Mouse (Mus musculus): ENCODE measurements at regions not wholly inside any gene's neighbourhood (a gene's known extent, or its start where the extent isn't known, plus 50 kb on each side); places are given as distances from the start of the nearest gene placed in this dataset.

GRCm38 (mm10) chr13:90371415-90372150 lies 282.2 kb upstream of the Xrcc4 start:
- DNase-seq = no peak

GRCm38 (mm10) chr13:90370746-90371414 lies 281.5 kb upstream of the Xrcc4 start:
- DNase-seq = no peak

DNA sequence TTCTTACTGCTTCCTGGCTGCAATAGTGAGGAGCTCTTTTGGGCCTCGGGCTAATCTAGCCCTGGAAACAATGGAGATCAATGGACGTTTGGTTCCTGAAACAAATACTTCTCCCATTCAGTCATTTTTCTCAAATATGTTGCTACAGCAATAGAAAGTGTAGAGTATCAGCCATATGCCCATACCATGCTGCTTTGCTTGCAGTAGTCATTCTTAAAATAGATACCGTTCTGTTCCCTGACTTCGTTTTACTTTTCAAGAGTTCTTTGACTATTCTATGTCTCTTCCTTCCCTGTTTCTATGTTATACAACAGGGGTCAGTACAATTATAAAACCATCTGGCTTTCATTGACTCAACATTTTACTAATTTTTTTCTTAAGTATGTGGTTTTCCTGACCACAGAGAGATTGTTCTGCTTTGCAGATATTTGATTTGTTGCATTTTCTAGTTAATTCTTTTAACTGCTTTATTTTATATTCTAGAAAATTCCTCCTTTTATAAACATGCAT lies 275.2 kb upstream of the Xrcc4 start:
- DNase-seq = no peak

DNA sequence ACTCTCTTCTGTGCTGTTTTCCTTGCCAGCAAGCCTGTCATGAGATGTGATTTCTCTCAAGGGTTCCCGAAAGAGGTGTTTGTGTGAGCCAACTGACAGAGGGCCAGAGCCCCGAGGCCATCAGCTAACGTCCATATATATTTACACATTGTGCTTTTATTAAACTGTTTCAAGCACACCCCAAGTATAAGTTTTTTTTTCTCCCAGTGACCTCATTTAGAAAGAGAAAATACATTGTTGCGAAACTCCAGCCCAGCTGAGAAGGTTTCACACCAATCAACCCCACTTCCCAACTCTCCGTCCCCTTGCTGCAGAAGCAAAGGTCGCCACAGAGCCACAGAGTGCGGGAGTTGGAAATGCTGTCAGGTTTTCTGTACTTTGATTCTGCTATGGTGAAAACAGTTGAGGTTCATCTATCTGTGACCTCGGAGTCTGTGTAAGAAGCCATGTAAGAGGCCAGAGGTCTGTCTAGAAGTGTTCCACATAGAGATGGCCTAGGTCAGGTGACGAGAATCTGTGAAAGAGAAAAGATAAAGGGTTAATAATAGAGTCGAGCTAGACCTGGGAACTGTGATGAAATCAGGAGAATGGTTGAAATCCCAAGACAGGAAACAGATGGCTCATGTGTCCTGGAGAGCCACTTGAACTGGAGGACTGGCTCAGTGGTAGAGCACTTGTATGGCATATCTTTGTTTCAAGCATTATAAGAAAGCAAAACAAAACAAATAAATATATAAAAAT lies 270.6 kb upstream of the Xrcc4 start:
- DNase-seq = no peak

DNA sequence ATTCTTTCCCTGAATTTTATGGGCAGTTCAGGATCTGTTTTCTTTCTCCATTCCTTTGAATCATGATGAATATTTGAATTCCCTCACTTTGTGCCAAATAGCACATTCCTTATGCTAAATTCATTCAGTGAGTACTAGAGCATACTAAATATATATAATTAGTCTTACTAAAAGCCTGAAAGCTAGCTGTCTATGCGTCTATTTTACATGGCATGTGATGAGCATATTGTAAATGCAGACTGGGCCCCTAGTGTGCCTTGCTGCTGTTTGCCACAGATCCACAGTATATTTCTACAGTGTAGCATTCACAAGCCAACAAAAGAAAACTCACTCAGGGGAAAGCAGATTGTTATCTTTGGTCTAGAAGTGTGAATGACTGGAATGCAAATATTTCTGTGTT lies 268.7 kb upstream of the Xrcc4 start:
- DNase-seq = no peak

GRCm38 (mm10) chr13:90355602-90356001 lies 266.2 kb upstream of the Xrcc4 start:
- DNase-seq = no peak

DNA sequence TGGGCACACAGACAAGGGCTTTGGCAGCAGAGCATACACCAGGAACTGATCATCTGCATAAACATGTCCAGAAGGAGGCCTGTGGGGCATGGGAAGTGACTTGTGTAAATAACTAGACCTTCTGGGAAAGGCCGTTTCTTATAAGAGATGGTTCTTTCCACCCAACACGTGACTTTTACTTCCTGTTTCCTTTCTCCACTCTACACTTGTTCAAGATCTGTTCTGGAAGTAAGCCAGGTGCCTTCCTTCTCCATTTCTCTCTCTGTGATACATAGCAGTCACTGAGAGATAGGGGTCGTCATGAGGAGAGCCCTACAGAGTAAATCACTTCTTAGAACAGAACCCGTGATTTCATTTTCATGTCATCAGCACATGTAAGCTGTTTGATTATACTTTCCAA lies 253.4 kb upstream of the Xrcc4 start:
- DNase-seq = no peak

DNA sequence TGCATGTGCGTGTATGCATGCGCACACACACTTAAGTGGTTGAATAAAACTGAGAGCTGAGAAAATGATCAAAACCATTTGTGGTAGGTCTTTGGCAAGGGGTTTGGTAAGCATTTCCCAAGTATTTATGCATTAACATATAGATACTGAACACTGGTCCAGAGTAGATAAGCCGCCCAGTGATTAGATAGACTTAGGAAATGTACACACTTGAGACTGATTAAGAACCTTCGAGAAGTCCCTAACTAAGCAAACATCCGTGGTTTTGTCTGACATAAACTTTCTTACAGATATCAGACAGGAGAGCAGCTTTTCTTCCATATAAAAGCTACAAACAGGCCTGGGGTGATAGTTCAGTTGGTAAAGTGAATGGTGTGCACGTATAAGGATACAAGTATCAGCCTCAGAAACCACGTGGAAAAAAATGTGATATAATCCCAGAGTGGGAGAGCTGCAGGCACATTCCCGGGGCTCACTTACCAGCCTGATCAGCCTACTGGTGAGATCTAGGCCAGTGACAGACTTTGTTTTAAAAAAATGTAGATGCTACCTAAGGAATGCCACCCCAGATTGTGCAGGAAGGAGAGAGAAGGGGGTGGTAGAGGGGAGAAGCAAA lies 252.3 kb upstream of the Xrcc4 start:
- DNase-seq = no peak

DNA sequence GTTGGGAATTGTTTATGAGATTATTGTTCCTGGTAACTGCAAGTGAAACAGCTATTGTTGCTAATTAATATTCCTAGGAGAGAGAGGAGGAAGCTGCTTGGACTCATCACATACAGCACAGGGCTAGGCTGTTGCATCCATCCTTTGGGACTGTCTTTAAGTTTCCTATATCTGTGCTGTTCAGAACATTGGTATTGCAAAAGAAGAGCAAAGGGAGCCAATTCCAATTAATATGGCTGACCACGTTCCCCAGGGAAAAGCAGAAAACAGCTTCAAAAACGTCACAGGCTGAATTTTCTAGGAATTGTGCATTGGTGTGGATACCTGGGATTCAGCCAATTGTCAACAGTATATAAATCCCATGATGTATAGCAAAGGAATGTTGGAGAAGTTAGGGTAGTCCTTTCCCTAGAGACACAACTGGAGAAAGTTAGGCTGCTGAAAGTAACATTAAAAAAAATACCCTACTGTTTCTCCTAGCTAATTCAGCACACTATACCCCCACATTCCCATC lies 251.3 kb upstream of the Xrcc4 start:
- DNase-seq = no peak

- DNase-seq = no peak
Observed at GRCm38 (mm10) chr13:90337591-90337990, 248.2 kb upstream of the Xrcc4 start.

DNA sequence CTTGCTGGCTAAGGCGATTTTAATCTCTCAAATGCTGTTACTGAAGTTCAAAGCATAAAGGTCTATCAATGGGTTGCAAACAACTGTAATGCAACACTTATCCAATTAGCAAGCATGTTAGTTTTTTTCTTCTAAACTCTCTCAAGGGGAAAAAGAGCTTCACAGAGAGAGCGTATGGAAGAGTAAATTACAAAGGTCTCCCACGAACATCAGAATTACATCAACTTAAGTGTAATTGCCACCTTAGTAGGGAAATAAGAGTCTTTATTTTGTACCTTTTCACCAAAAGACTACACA lies 246.3 kb upstream of the Xrcc4 start:
- no peak for DNase-seq

GRCm38 (mm10) chr13:90334934-90335740 lies 245.7 kb upstream of the Xrcc4 start:
- DNase-seq = no peak

GRCm38 (mm10) chr13:90334286-90334685 lies 244.9 kb upstream of the Xrcc4 start:
- no peak for DNase-seq

- DNase-seq = no peak
Observed at GRCm38 (mm10) chr13:90325226-90325625, 235.8 kb upstream of the Xrcc4 start.

DNA sequence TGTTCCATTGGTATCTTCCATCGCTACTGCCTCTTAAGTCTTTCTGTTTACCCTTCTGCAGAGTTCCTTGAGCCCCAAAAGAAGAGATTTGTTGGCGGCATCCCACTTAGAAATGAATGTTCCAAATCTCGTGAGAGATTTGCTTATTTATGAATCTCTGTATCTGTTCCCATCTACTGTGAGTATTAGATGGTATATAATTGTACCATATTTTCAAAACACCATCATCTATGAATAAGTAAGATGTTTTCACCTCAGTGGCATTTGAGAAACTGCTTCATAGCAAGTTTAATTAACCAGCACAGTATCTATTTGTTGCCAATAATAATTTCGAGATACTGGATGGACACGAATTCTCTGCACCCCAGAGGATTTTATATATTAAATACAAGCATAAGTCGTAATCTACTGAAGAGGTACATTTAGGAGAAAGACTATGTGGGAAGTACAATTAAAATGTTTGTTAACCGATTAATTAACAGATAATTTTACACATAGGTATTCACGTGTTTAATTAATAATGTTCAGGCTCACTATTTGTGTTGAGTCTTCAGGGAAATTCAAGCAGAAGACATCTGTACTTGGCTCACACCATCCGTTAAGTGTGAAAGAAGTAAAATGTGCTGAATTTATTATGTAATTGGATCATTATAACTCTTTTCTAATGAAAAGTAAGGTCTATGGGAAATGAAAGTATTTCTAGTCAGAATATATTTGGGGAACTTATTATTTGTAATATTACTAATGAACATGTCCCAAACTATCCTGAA lies 224.0 kb upstream of the Xrcc4 start:
- no peak for DNase-seq

DNA sequence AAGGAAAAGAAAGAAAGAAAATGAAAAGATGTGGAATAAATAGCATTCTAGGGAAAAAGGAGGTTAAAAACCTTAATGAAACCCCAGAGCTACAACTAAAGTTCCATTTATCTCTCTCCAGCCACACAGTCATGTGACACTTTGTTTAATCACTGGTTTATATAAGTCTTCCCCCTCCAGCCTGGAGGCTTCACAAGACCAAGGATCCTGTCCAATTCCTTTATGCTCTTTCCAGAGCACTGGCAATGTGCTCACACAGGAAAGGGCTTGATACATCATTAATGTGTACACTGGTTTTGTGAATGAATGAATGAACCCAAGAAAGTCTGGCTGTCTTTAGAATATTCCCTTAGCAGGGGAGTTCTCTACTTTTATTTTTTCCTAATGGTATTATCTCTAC lies 221.1 kb upstream of the Xrcc4 start:
- DNase-seq = no peak

DNA sequence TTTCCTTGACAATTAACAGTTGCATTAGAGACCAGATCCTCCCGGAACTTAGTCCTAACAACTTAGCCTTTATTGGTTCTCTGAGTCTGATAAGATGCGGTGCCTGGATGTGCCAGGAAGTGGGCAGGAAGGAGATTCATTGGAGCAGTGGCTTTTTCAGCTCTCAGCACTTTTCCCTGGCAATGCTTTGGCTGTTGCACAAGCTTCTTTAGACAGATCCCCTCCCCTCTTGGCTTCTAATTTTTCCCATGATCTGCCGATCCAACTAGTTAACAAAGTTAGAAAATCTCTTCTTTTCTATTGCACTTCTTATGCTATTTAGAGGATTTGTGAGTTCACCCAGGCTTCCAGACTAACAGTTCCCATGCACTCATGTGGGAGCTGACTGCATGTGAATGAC lies 211.1 kb upstream of the Xrcc4 start:
- DNase-seq = no peak

DNA sequence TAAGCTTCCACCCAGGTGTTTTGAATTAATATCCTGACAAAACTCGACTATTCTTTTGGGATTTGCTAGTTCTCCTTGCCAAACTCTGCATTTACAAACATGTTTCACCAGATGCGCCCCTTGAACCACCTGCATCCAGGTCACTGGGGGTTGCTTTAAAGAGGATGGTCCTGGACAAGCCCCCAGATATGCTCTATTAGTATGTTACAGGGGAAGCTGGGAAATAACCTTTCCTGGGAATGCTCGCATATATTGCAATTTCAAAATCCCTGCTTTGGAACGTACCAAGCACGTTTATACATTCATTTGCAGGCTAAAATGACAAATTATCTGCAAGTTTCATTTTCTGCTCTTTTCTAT lies 205.2 kb upstream of the Xrcc4 start:
- no peak for DNase-seq

DNA sequence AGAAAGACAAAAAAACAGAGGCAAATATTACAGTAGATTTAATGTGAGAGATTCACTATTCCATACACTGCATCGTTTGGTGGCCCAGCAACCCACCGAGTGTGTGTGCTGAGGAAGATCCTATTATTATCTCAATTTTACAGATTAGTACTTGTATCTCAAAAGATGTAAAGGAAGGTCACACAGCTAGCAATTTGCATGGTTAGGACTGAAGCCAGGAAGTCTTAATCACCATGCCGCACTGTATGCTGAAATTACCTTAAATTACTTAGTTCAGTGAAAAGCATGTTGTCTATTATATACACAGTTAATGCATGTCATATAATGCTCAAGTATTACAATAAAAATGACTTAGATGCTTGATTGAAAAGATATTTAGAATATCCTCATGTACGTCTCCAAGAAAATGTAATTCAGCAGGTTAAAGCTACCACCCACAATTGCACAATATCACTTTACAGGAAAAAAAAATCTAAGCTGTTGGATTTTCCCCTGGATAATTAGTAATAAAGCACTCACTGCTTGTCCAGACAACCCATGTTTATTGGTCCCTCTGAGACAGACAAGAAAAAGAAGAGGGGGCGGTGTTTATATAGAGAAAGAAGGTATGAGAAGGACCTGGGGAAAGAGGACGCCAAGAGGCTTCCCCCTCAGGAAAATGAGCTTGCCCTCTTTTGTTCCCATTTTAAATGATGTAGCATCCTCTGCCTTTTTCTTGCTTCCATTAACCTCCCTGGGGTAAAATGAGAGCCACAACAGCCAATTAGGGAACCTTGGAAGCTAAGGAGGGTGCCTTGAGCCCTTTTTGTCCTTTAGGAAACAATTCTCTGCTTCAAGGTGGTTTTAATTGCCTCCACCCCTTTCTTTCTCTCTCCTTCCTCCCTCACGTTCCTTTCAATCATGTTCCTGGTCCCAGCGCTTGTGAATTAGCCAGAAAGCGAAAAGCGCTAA lies 204.6 kb upstream of the Xrcc4 start:
- no peak for DNase-seq

DNA sequence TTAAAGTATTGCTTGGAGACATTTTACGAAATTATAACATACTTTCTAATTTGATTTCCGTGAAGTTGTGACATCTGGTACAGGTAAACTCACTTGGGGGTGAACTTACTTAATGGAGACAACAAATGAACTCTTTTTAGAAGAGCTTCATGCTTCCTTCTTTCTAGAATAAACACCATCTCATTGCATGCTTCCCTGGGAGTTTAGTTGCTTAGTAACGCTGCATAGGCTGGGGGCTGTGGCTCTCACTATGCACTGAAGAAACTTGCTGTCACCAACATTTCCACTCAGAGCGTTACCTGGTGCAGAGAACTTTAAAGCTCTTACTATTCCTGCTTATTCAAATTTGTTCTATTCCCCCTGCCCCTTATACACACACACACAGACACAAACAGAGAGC lies 203.5 kb upstream of the Xrcc4 start:
- DNase-seq = no peak

GRCm38 (mm10) chr13:90292124-90292523 lies 202.7 kb upstream of the Xrcc4 start:
- DNase-seq = no peak

Data from spleen, adult 18-20 months (tissue).